Mouse (Mus musculus) ovary, postnatal 14 days (tissue): Measurements from ENCODE around the gene Bhlhb9.

ENCODE experiments used
- DNase-seq: peaks from one replicate; pipeline ENCODE4 v3.0.0; 2022; ENCODE audit warnings: low spot score

Bhlhb9 gene

DNA sequence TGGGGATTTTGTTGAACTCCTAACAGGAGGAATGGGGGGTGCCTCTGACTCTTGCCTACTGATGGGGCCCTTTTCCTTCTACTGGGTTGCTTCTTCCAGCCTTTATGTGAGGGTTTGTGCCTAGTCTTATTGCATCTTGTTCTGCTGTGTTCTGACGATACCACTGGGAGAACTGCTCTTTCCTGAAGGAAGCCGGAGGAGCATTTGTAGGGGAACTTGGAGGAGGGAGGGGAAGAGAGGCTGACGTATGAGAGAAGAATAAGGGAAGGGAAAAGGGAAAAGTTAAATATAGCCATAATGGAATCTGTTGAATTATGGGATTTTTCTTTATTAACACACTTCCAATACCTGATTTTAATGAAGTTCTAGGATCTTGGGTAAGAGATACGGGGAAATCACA, 119.2 kb downstream of the Bhlhb9 start:
- no peak for DNase-seq

DNA sequence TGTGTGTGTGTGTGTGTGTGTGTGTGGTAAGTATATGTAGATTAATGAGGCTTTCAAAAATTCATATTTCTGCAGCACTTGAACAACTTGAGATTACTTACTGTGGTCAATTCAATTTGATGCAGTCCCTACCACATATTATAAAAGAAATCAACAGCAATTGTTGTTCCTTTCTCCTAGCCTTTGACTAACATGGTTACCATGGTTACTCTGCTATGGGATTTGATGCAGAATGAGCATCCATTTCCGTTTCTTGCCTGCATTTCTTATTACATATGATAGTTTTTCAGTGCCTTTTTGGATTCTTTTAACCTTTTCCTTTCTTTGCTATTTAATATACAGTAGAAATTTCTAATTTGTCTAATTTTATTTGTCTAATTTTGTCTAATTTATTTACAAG, 119.7 kb downstream of the Bhlhb9 start:
- no peak for DNase-seq

DNA sequence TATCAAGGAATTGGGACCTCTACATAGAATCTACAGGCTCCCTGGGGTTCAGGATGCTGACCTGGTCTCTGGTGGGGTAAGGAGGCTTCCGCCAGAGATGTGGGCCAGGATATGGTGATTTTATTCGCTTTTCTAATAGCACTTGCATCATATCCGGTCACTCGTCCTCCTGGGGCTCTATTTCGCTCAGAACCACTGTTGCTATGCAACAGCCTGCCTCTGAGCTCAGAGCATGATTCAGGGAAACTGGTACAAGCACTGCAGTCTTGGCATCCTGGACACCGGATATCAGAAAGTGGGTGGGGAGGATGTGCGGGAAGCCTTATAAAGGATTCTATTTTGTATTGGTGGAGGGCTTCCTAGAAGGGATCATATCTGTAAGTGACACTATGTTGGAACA, 124.8 kb downstream of the Bhlhb9 start:
- no peak for DNase-seq

DNA sequence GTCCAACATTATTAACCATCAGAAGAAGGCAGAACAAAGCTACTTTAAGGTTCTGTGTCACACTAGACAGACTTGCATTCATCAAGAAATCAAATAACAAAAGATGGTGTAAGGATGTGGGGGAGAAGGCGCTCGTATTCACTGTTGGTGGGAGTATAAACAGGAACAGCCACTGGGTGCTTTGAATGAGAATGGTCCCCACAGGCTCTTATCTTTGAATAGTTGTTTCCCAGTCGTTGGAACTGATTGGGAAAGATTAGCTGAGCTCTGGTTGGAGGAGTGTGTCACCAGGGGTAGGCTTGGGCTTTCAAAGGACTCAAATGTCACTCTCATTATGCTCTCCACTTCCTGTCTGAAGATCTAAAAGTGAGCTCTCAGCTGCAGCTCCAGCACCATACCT, 128.5 kb downstream of the Bhlhb9 start:
- no peak for DNase-seq

DNA sequence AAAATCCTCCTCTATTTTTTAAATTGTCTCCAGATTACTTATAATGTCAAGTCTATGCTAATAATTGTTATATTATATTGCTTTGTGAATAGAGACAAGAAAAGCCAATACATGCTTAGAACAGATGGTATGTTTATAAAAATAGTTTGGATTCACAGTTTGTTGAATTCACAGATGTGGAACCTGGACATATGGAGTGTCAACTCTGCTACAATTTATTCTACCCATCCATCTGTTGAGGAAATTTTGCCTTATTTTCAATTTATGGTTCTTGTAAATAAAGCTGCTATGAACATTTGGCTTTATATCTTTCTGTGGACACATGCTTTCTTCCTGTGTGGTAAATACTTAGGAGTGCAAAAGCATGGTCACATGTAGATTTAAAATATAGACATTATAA, 131.2 kb downstream of the Bhlhb9 start:
- DNase-seq, result no peak

DNA sequence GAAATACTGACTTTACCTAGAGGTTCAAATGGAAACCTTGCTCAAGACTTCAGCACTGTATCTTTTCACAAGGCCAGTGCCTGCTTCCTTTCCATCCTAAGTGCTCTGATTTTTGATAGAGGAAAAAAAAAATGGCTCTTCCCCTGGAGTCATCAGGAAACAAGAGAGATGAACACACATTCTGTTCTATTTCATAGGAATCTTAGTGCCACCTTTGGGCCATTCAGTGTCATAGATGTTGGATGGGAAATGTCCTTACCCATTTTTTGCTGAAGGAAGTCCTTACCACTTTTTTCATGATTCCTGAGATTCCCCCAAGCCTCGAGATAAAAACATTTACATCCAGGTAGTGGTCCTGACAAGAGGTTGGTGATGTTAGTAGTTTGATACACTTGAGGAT, 139.1 kb downstream of the Bhlhb9 start:
- DNase-seq, result no peak
